Mouse (Mus musculus) left cerebral cortex, postnatal 14 days (tissue): ENCODE results near the gene Agpat1. TPM values are rescaled to one million over a fixed set of nuclear protein-coding genes. Genes with fewer than 3 reads are reported as not detected.

Experiments used
- DNase-seq, 2 experiments: peaks; one replicate each; pipeline ENCODE4 v3.0.0; 2021 to 2022; ENCODE audit warnings: low spot score in 2 of 2, mixed read lengths in 1 of 2
- intact Hi-C: fragments of 180-260 bp; cut with DNase I; formaldehyde crosslinking; loops from one replicate; pipeline ENCODE4 v1.15.1; 2025
- total RNA-seq, 2 experiments: library from RNA; stranded (reverse); gene quantifications; 2 replicates each; pipeline ENCODE4 v1.2.3; 2021

Agpat1 gene
- total RNA-seq, 2 experiments from 2014 or later: 175 to 180 TPM

DNA sequence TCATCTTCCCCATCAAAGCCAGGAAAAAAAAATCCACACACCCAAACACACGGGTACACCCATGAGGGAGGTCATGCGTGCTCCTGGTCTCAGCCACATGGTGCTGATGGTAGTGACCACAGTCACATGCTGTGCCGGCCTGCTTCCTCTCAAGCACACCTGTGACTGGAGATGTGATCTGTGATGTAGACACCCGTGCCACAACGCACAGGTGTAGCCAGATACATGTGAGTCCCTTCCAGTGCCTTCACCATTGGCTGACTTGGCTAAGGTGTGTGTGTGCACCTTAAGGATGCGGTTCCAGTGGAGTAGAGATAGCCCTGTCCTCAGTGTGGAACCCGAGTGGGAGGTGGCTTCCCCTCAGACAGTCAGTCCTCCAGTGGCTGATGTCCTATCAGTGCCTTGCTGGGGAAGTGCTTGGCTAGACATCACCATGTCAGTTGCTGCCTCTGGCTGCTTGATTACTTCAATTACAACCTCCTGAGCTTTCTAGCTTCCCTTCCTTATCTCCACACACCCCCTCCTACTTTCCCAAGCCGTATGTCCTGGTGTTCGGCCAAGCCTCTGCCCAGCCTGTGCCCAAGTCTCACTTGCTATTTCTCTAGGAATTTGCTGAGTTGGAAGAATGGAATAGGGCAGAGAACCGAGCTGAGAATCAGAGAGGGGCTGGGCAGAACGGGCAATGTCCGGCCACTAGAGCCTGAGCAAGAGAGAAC lies 55.3 kb downstream of the Agpat1 start:
- DNase-seq: no peak
- intact Hi-C loops: loop anchor here (10.0 kb wide), 1 partner anchor 145 kb away; the partner anchor contains the start of gene Cyp21a1

DNA sequence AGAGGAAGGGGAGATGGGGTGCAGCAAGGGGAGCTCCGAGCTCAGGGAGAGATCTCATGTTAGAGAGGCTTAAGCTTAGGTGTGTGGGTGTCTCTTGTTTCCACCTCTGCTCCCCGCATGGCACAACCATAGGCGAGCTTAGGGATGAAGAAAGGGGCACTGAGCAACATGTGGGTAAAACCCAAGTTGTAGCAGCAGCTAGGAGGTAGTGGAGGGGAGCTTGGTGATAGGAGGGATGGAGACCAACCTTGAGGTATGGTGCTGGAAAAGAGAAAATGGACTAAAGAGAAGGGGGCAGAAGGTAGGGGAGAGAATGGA lies 55.8 kb downstream of the Agpat1 start:
- intact Hi-C loops: loop anchor here (10.0 kb wide), 1 partner anchor 145 kb away; the partner anchor contains the start of gene Cyp21a1
- DNase-seq: no peak

DNA sequence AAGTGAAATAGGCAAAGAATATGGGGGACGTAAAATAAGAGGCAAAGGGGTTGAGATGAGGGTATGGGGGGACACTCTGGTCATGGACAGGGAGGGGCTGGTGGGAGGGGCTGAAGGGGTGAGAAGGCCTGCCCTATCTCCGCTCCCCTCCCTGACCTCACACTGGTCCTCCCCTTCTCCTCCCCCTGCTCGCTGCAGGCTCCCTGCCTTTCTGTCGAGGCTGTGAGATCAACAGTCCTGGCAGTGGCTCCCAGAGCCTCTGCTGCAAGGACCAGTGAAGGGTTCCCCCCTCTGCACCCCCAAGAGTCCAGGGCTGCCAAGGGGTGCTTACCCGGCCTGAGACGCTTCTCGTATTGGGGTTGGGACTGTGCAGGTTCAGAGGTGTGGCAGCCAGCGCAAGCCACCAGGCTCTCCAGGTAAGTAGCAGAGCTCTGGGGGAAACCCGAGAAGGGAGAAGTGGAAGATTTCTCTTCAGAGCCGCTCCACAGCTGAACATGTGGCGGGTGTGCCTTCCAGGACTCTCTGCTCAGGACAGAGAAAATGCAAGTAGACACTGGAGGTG lies 56.3 kb downstream of the Agpat1 start:
- intact Hi-C loops: no loop called here
- no peak for DNase-seq

DNA sequence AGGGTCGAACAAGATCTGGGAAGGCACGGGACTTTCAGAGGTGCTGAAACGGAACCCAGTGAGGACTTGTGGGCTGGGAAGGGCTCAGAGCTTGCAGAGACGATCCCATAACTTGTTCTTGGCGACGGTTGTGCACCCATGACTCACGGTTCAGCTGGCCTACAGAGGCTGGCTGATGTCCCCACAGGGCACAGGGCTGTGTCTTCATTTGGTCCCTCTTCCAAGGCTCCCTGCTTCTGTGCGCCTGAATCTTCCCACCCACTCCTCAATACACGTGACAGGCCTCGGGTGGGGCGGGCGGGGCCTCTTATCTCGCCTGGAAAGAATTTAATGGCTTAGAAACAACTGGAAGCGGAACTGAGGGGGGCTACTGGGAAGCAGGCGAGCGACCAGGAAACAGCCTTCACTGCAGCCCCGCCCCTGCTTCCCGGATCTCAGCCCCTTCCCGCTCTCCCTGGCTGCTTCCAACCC lies 57.1 kb downstream of the Agpat1 start:
- no peak for DNase-seq
- intact Hi-C loops: no loop called here

DNA sequence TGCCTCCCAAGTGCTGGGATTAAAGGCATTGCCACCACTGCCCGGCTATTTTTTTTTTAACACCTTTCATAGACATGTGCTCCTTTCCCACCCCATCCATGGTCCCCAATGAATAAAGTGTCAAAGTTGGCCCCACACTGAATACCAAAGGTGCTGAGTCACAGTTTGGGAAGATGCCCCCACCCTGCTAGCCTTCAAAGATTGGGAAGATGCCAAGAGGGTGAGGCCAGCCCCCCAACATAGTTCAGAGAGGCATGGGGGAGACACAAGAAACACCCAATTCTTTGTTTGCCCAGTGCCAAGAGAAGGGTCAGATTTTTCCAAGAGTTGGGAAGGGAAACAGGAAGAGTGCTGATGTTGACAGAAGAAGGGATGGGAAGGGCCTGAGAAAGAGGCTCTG lies 58.4 kb downstream of the Agpat1 start:
- no peak for DNase-seq
- intact Hi-C loops: no loop called here

DNA sequence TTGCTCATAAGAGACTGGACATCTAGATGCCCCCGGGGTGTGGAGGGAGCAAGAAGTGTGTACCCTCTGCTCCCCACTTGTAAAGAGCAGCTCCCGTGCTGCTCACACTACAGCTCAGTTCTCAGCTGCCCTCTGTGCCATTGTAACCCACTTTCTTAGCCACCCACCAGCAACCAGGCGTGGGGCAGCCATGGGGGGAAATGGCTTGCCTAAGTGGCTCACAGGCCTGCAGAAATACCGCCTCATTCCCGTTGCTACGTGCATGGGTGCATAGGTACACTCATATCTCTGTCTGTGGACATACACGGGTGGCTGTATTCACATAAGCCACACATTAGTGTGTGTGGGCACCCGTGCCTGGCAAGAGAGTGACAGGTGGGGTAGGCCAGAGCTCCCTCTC lies 58.9 kb downstream of the Agpat1 start:
- intact Hi-C loops: no loop called here
- DNase-seq: no peak

Other genes starting within 250 kb of the Agpat1 start
- gene Btnl2, start 249.4 kb upstream of the Agpat1 start, total RNA-seq: under 1 TPM; 0.62 to 0.91 TPM
- gene Btnl1, start 227.1 kb upstream of the Agpat1 start, total RNA-seq: not detected
- 1 to 10 TPM; 4.9 to 5.6 TPM for gene BC051142, start 205.4 kb upstream of the Agpat1 start, total RNA-seq
- not detected for gene Btnl4, start 126.9 kb upstream of the Agpat1 start, total RNA-seq
- gene Btnl6, start 86.9 kb upstream of the Agpat1 start, total RNA-seq: not detected
- gene Notch4, start 40.0 kb upstream of the Agpat1 start, total RNA-seq: 10 to 100 TPM; 10.0 to 10.9 TPM
- 1 to 10 TPM; 3.2 to 3.4 TPM for gene Gpsm3, start 14.5 kb upstream of the Agpat1 start, total RNA-seq
- 10 to 100 TPM; 45.9 to 48.8 TPM for gene Pbx2, start 13.0 kb upstream of the Agpat1 start, total RNA-seq
- gene Ager, start 6.4 kb upstream of the Agpat1 start, total RNA-seq: 1 to 10 TPM in 1 of 2 experiments, under 1 TPM in 1; 0.87 to 1.2 TPM
- 10 to 100 TPM; 83.2 to 90.9 TPM for gene Rnf5, start 572 bp upstream of the Agpat1 start, total RNA-seq
- gene Egfl8, start 11.7 kb downstream of the Agpat1 start, total RNA-seq: 1 to 10 TPM; 3.5 to 4.1 TPM
- gene Ppt2, start 24.2 kb downstream of the Agpat1 start, total RNA-seq: 10 to 100 TPM; 39.3 to 45.7 TPM
- 100 to 1,000 TPM; 195 to 228 TPM for gene Prrt1, start 25.3 kb downstream of the Agpat1 start, total RNA-seq
- gene Fkbpl, start 40.5 kb downstream of the Agpat1 start, total RNA-seq: 10 to 100 TPM; 16.1 to 16.7 TPM
- 10 to 100 TPM; 76.4 to 80.3 TPM for gene Atf6b, start 42.9 kb downstream of the Agpat1 start, total RNA-seq
- 1 to 10 TPM; 1.5 to 1.8 TPM for gene Tnxb, start 66.3 kb downstream of the Agpat1 start, total RNA-seq
- 1 to 10 TPM; 5.2 to 8.0 TPM for gene C4b, start 139.6 kb downstream of the Agpat1 start, total RNA-seq
- not detected for gene Cyp21a1, start 200.3 kb downstream of the Agpat1 start, total RNA-seq
- 10 to 100 TPM; 58.2 to 59.3 TPM for gene Stk19, start 232.7 kb downstream of the Agpat1 start, total RNA-seq
- 10 to 100 TPM; 33.5 to 35.8 TPM for gene Dxo, start 232.8 kb downstream of the Agpat1 start, total RNA-seq
- 10 to 100 TPM; 68.5 to 73.1 TPM for gene Skiv2l, start 245.9 kb downstream of the Agpat1 start, total RNA-seq
- gene Nelfe, start 246.1 kb downstream of the Agpat1 start, total RNA-seq: 10 to 100 TPM; 29.1 to 30.5 TPM